ENCODE assay signal across 14 mouse cellular contexts in genomic region chr1:140659607-140660340, GRCm38 (mm10).
DNase-seq lines count a peak whose midpoint lies in the region; ATAC-seq and TF ChIP-seq lines count a peak whose summit lies in the region.
"Had no signal": no experiment of that assay in that cellular context is flagged by ENCODE, and none has a peak within 500 bp of the region (broad histone marks: within the 10 kb centered on the region; RNA-seq: fewer than 3 reads in every experiment).

No protein-coding gene starts in this region.

- peak; percentile 7 for DNase-seq in layer of hippocampus, adult 11-12 months (ENCODE audit: low spot score)
- DNase-seq in layer of hippocampus, adult 9-11 months, result no peak
- DNase-seq in A20 (ENCODE audit: low read depth, low spot score) (peak; percentile 32), R1 (ENCODE audit: low read depth, low spot score) (peak; percentile 11)
- peak; percentile 56 for DNase-seq in forebrain, postnatal 0 days
- DNase-seq in Muller cell, postnatal 12 days (ENCODE audit: inconsistent ontology term), result no peak
- no peak for DNase-seq in lung, adult 2 months
- DNase-seq: adrenal gland, postnatal 36 days; cerebellum, adult 9-11 months; heart, adult 18-20 months; thymus, adult 2 months had no signal

- H3K36me3 ChIP-seq in forebrain, postnatal 0 days (ENCODE audit: insufficient read depth), result no peaks in the 10 kb centered on the region
- H3K36me3 ChIP-seq: hindbrain, embryonic 13.5 days; neural tube, embryonic 13.5 days had no signal

- peak; percentile 54 for TF ChIP-seq CTCF in forebrain, postnatal 0 days (IDR thresholded peaks at IDR 0.05; ENCODE audit: low read depth)
- TF ChIP-seq CTCF in lung, adult 2 months (IDR thresholded peaks at IDR 0.05; ENCODE audit: insufficient read depth, low read length), result no peak

- H3K9me3 ChIP-seq in forebrain, postnatal 0 days (ENCODE audit: low read length), result no peaks in the 10 kb centered on the region
- H3K9me3 ChIP-seq: hindbrain, embryonic 13.5 days; neural tube, embryonic 13.5 days had no signal

- H3K27ac ChIP-seq in forebrain, postnatal 0 days (ENCODE audit: low read depth, low read length), result no peak overlapping the region
- H3K27ac ChIP-seq: hindbrain, embryonic 13.5 days; neural tube, embryonic 13.5 days had no signal

- H3K4me2 ChIP-seq in forebrain, postnatal 0 days (ENCODE audit: low read depth), result no peak overlapping the region
- H3K4me2 ChIP-seq: hindbrain, embryonic 13.5 days; liver, embryonic 11.5 days; neural tube, embryonic 13.5 days had no signal

- H3K9ac ChIP-seq in forebrain, postnatal 0 days, result no peak overlapping the region
- H3K9ac ChIP-seq: hindbrain, embryonic 13.5 days; neural tube, embryonic 13.5 days had no signal

- 56% methylated on average over 3 of the region's 3 CpGs for WGBS in forebrain, postnatal 0 days
- 61% methylated on average over 3 of the region's 3 CpGs for WGBS in lung, adult 2 months

- ATAC-seq in forebrain, postnatal 0 days, result peak; percentile 81

- H3K4me1 ChIP-seq in forebrain, postnatal 0 days (ENCODE audit: insufficient read depth), result no peaks in the 10 kb centered on the region
- no peaks in the 10 kb centered on the region for H3K4me1 ChIP-seq in lung, adult 2 months (ENCODE audit: control insufficient read depth, insufficient read depth, low read length)
- H3K4me1 ChIP-seq: hindbrain, embryonic 13.5 days; neural tube, embryonic 13.5 days had no signal

- no peak for TF ChIP-seq POLR2A in lung, adult 2 months (IDR thresholded peaks at IDR 0.05; ENCODE audit: borderline replicate concordance, extremely low read depth, low read depth, low read length)

- no peak overlapping the region for H3K4me3 ChIP-seq in forebrain, postnatal 0 days (ENCODE audit: low read depth, low read length)
- no peak overlapping the region for H3K4me3 ChIP-seq in lung, adult 2 months (replicated peaks; ENCODE audit: extremely low read depth, low read depth, low read length)
- H3K4me3 ChIP-seq: hindbrain, embryonic 13.5 days; neural tube, embryonic 13.5 days had no signal

- H3K27me3 ChIP-seq in forebrain, postnatal 0 days (ENCODE audit: insufficient read depth, low read length), result no peaks in the 10 kb centered on the region
- H3K27me3 ChIP-seq: hindbrain, embryonic 13.5 days; neural tube, embryonic 13.5 days had no signal

Comparison
In these comparisons a context has a peak if more than half of its experiments do, and no peak if none do; other contexts are left out.
1. DNase-seq: peak in layer of hippocampus, adult 11-12 months (single experiment), A20 (single experiment), R1 (single experiment) and forebrain, postnatal 0 days (single experiment); none in layer of hippocampus, adult 9-11 months (single experiment), Muller cell, postnatal 12 days (single experiment) and lung, adult 2 months (single experiment).